Mouse (Mus musculus): ENCODE results near the gene Rtn4. TPM values are rescaled to one million over a fixed set of nuclear protein-coding genes. Genes with fewer than 3 reads are reported as not detected.
"Not testable (repeated sequence)": the region's sequence is repeated elsewhere in the genome, so short reads cannot be mapped to it uniquely, and the experiment has no call there.

The Rtn4 gene
- total and polyA plus RNA-seq, 3 experiments, result 95.8 to 224 (median 168) TPM

DNA sequence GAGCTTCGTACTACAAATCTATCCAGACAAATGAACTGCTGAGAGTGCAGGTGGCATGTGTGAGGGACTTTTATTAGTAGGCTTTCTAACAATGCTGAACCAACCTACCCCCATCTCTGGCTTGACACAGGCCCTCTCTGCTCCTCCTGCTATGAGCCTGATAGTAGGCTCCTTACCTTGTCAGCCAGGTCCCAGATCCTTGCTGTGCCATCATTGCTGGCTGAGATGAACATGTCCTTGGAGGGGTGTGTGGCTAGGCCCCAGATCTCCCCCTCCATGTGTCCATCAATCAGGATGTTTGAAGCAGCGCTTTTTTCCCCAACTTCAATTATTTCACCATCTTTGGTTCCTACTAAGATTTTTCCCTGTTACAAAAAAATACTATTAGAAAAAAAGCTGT, 58.3 kb downstream of the Rtn4 start:
- no peaks in the 10 kb centered on the region for H3K27me3 ChIP-seq (replicated peaks)
- H3K9me3 ChIP-seq (replicated peaks; ENCODE audit: low read length), result no peaks in the 10 kb centered on the region
- in situ Hi-C loops (cut with MboI; ENCODE audit: low pct_ligation_motif_present, low pct_unique_long_range_greater_than_20kb, low sequenced_read_pairs), result no loop called here
- H3K27ac ChIP-seq (ENCODE audit: insufficient read depth, low read depth), result no peak overlapping the region
- H3K4me2 ChIP-seq (ENCODE audit: insufficient read depth, low read depth, poor library complexity, severe bottlenecking), result no peak overlapping the region
- H3K4me1 ChIP-seq (ENCODE audit: control insufficient read depth in 1 of 2, insufficient read depth in 2 of 2), result peaks cover 6 to 16% of the 10 kb centered on the region in 2 experiments; a peak in 2 of 4 replicates
- TF ChIP-seq UBTF (IDR thresholded peaks at IDR 0.05; ENCODE audit: low read depth, low read length), result no peak
- TF ChIP-seq E2F4 (IDR thresholded peaks at IDR 0.05; ENCODE audit: insufficient replicate concordance, low read depth, low read length), result no peak
- TF ChIP-seq JUND (conservative IDR thresholded peaks at IDR 0.05; ENCODE audit: low read depth, low read length), result no peak
- no peak for TF ChIP-seq BHLHE40 (IDR thresholded peaks at IDR 0.05; ENCODE audit: low read depth, low read length)
- no peak for TF ChIP-seq KAT2A (IDR thresholded peaks at IDR 0.05; ENCODE audit: insufficient replicate concordance, low read length)
- no peaks in the 10 kb centered on the region for H3K79me2 ChIP-seq (replicated peaks; ENCODE audit: control insufficient read depth, extremely low read depth, insufficient read depth, poor library complexity, severe bottlenecking)
- DNase-seq (ENCODE audit: extremely low read depth), result no peak
- H3K9ac ChIP-seq (ENCODE audit: insufficient read depth, low read depth), result no peak overlapping the region
- dilution Hi-C loops (cut with MboI; ENCODE audit: extremely low pct_ligation_motif_present, extremely low pct_unique_long_range_greater_than_20kb, low sequenced_read_pairs), result no loop called here
- peaks cover 14 to 61% of the 10 kb centered on the region in 2 experiments for H3K36me3 ChIP-seq (replicated peaks in 1 of 2; ENCODE audit: control insufficient read depth in 1 of 2, insufficient read depth in 1 of 2, low read length in 1 of 2)
- H3K4me3 ChIP-seq (replicated peaks in 1 of 3; ENCODE audit: low read depth in 2 of 3, low read length in 2 of 3, poor library complexity in 1 of 3), result no peak overlapping the region

DNA sequence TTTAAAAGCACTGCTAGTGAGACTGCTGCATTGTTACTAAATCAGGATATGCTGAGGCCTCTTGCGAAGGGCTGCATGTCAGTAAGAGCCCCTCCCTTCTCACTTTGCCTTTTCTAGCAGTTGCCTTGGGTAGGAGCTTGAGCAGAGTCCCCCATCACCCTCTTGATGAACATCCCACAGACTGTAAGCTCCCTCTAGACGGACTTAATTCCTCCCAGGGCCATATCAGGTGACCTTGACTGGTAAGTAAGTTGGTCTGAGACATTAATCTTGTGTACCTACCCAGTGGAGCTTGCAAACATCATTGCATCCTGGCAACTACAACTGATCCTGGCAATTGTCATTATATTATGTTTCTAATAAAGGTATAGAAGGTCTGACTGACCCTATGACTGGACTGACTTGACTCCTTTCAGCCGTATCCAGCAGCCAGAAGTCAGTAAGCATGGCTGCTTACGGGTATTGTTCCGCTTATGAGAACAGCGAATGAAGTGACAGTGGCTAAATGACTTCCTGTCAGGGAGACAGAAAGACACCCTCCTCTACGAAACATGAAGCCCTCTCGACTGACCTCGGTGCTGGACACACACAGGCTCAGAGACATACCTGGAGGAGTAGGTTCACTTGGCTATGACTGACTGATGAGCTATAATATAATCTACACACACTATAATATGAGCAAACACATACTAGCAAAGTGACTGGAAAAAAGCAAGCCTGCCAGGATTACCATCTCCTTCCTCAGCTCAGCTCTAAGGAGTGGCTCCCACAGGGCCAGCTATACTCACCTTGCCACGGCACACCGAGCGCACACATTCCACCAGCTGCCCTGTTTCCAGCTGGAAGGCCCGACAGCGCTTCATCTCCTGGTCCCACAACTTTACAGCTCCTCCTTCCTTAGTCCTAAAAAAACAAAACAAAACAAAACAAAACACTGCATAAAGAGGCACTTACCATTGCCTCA, 59.2 kb downstream of the Rtn4 start:
- peaks cover 6 to 51% of the 10 kb centered on the region in 2 experiments for H3K36me3 ChIP-seq (replicated peaks in 1 of 2; ENCODE audit: control insufficient read depth in 1 of 2, insufficient read depth in 1 of 2, low read length in 1 of 2)
- H3K27me3 ChIP-seq (replicated peaks), result no peaks in the 10 kb centered on the region
- no peak for DNase-seq (ENCODE audit: extremely low read depth)
- dilution Hi-C loops (cut with MboI; ENCODE audit: extremely low pct_ligation_motif_present, extremely low pct_unique_long_range_greater_than_20kb, low sequenced_read_pairs), result no loop called here
- TF ChIP-seq JUND (conservative IDR thresholded peaks at IDR 0.05; ENCODE audit: low read depth, low read length) (no peak), MAFK (IDR thresholded peaks at IDR 0.05; ENCODE audit: insufficient replicate concordance, low read length) (no peak), IRF4 (IDR thresholded peaks at IDR 0.05; ENCODE audit: low read depth, low read length) (no peak), NRF1 (IDR thresholded peaks at IDR 0.05; ENCODE audit: low read depth, low read length) (no peak), BHLHE40 (IDR thresholded peaks at IDR 0.05; ENCODE audit: low read depth, low read length) (no peak), CHD2 (IDR thresholded peaks at IDR 0.05; ENCODE audit: low read length) (no peak), UBTF (IDR thresholded peaks at IDR 0.05; ENCODE audit: low read depth, low read length) (no peak), CHD1 (IDR thresholded peaks at IDR 0.05; ENCODE audit: low read depth, low read length) (no peak), EP300 (IDR thresholded peaks at IDR 0.05; ENCODE audit: low read length) (no peak), ZNF384 (IDR thresholded peaks at IDR 0.05; ENCODE audit: low read depth, low read length) (no peak), RAD21 (IDR thresholded peaks at IDR 0.05; ENCODE audit: low read depth, low read length) (no peak), SIN3A (IDR thresholded peaks at IDR 0.05; ENCODE audit: low read length) (no peak), JUN (IDR thresholded peaks at IDR 0.05; ENCODE audit: insufficient read depth, low read depth, low read length) (no peak), USF2 (conservative IDR thresholded peaks at IDR 0.05; ENCODE audit: low read depth, low read length) (no peak)
- H3K4me2 ChIP-seq (ENCODE audit: insufficient read depth, low read depth, poor library complexity, severe bottlenecking), result no peak overlapping the region
- H3K4me3 ChIP-seq (replicated peaks in 1 of 3; ENCODE audit: low read depth in 2 of 3, low read length in 2 of 3, poor library complexity in 1 of 3), result no peak overlapping the region
- H3K79me2 ChIP-seq (replicated peaks; ENCODE audit: control insufficient read depth, extremely low read depth, insufficient read depth, poor library complexity, severe bottlenecking), result no peaks in the 10 kb centered on the region
- no peak overlapping the region for H3K9ac ChIP-seq (ENCODE audit: insufficient read depth, low read depth)
- in situ Hi-C loops (cut with MboI; ENCODE audit: low pct_ligation_motif_present, low pct_unique_long_range_greater_than_20kb, low sequenced_read_pairs), result no loop called here
- peaks cover 6 to 16% of the 10 kb centered on the region in 2 experiments; a peak in 2 of 4 replicates for H3K4me1 ChIP-seq (ENCODE audit: control insufficient read depth in 1 of 2, insufficient read depth in 2 of 2)
- H3K27ac ChIP-seq (ENCODE audit: insufficient read depth, low read depth), result no peak overlapping the region; the same call in 1 of the 2 replicates
- H3K9me3 ChIP-seq (replicated peaks; ENCODE audit: low read length), result no peaks in the 10 kb centered on the region

DNA sequence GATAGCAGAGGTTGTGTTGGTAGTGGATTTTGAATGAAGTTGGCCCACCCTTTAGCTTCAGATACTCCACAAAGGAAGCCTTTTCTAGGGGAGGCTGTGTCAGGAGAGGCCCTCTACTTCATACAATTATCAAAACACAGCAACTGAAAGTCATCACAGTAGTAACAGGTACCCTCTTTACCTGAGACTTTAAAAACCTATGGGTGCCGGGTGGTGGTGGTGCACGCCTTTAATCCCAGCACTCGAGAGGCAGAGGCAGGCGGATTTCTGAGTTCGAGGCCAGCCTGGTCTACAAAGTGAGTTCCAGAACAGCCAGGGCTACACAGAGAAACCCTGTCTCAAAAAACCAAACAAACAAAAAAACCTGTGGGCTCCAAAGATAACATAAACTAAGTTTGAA, 63.3 kb downstream of the Rtn4 start:
- in situ Hi-C loops (cut with MboI; ENCODE audit: low pct_ligation_motif_present, low pct_unique_long_range_greater_than_20kb, low sequenced_read_pairs); DNase-seq (ENCODE audit: extremely low read depth); H3K9me3 ChIP-seq (replicated peaks; ENCODE audit: low read length); H3K9ac ChIP-seq (ENCODE audit: insufficient read depth, low read depth); H3K4me3 ChIP-seq (replicated peaks in 1 of 3; ENCODE audit: low read depth in 2 of 3, low read length in 2 of 3, poor library complexity in 1 of 3); H3K27me3 ChIP-seq (replicated peaks); H3K27ac ChIP-seq (ENCODE audit: insufficient read depth, low read depth); H3K79me2 ChIP-seq (replicated peaks; ENCODE audit: control insufficient read depth, extremely low read depth, insufficient read depth, poor library complexity, severe bottlenecking); dilution Hi-C loops (cut with MboI; ENCODE audit: extremely low pct_ligation_motif_present, extremely low pct_unique_long_range_greater_than_20kb, low sequenced_read_pairs); H3K4me2 ChIP-seq (ENCODE audit: insufficient read depth, low read depth, poor library complexity, severe bottlenecking): not testable (repeated sequence)
- Histone ChIP-seq H3K4me1 (ENCODE audit: control insufficient read depth in 1 of 2, insufficient read depth in 2 of 2) (peaks cover 6 to 16% of the 10 kb centered on the region in 2 experiments; a peak in 3 of 4 replicates), H3K36me3 (replicated peaks in 1 of 2; ENCODE audit: control insufficient read depth in 1 of 2, insufficient read depth in 1 of 2, low read length in 1 of 2) (peaks cover 0 to 25% of the 10 kb centered on the region in 2 experiments)
